Mouse (Mus musculus) urinary bladder, postnatal 0 days (tissue): ENCODE results near the gene Syne1. TPM values are rescaled to one million over a fixed set of nuclear protein-coding genes. Genes with fewer than 3 reads are reported as not detected.

ENCODE experiments used
- polyA plus RNA-seq: library from polyadenylated mRNA; unstranded; fragments of >200 nt; fragmentation: Nextera tagmentation; extraction: Ambion mirVana; gene quantifications from 2 replicates; pipeline ENCODE4 v1.2.1, GENCODE M21; 2015

The Syne1 gene
- polyA plus RNA-seq: 8.5 and 8.9 TPM in 2 replicates

GRCm38 (mm10) chr10:5551382-5551781 lies at the start of gene Syne1:
Syne1 (minus strand) TSS chr10:5551482.

GRCm38 (mm10) chr10:5593464-5593863 lies 42.2 kb upstream of the Syne1 start, which contains the start of gene Myct1:
Myct1 (plus strand) TSS chr10:5593775.

GRCm38 (mm10) chr10:5068676-5069265 lies 482.5 kb downstream of the Syne1 start, which contains the start of gene Gm10097:
Gm10097 (plus strand) TSS chr10:5069192.

Other genes starting within 250 kb of the Syne1 start
- gene Myct1, start 42.3 kb upstream of the Syne1 start, polyA plus RNA-seq: 2.3 and 2.7 TPM in 2 replicates
- 0.21 and 0.26 TPM in 2 replicates for gene Vip, start 87.7 kb upstream of the Syne1 start, polyA plus RNA-seq